Mouse (Mus musculus) myocyte (in vitro differentiated cells): ENCODE results near the gene Pfkp.

Experiments used
- E2F4 ChIP-seq: IDR thresholded peaks from one replicate; pipeline ENCODE4 v1.6.1; 2011; ENCODE audit warnings: mild to moderate bottlenecking, control low read depth, moderate library complexity; ENCODE audit not compliant: insufficient read depth
- MAX ChIP-seq: IDR thresholded peaks from one replicate; pipeline ENCODE4 v1.6.1; 2011; ENCODE audit warnings: low read depth, mild to moderate bottlenecking, control low read depth
- POLR2A ChIP-seq: IDR thresholded peaks from one replicate; pipeline ENCODE4 v1.6.1; 2011; ENCODE audit warnings: low read depth, mild to moderate bottlenecking, control low read depth, moderate library complexity; ENCODE audit not compliant: insufficient read length
- SRF ChIP-seq: IDR thresholded peaks from one replicate; pipeline ENCODE4 v1.6.1; 2011; ENCODE audit warnings: low read depth; ENCODE audit not compliant: control insufficient read depth, insufficient read length
- TCF12 ChIP-seq: IDR thresholded peaks from one replicate; pipeline ENCODE4 v1.6.1; 2011; ENCODE audit warnings: mild to moderate bottlenecking, control low read depth; ENCODE audit not compliant: poor library complexity, insufficient read depth, severe bottlenecking

DNA sequence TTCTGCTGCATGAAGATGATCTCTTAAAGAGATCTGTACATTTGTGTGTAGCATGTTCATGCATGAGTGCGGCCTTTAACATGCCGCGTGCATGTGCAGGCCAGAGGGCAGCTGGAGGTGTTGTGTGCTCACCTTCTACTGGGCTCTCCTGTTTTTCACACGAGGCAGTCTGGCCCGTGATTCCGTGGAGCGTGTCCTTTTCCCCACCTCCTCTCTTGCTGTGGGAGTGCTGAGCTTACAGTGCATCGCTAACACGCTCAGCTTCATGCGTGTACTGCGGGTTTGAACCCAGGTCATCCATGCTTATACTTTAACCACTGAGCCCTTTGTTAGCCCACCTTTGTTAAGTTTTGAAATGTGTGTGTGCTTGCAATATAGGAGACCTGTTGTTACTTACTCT, 92.9 kb downstream of the Pfkp start:
- TF ChIP-seq E2F4 (no peak), POLR2A (no peak), MAX (no peak), SRF (no peak), TCF12 (no peak)
